Mouse (Mus musculus): ENCODE measurements around the gene Cdk2ap2. TPM values are rescaled to one million over a fixed set of nuclear protein-coding genes. Genes with fewer than 3 reads are reported as not detected.
"Not testable (repeated sequence)": the region's sequence is repeated elsewhere in the genome, so short reads cannot be mapped to it uniquely, and the experiment has no call there.

Cdk2ap2 gene
- polyA plus RNA-seq, 2 experiments from 2014 or later = 372 to 419 TPM

GRCm38 (mm10) chr19:4118350-4118749 lies 21.4 kb downstream of the Cdk2ap2 start:
- no peak for ATAC-seq

- peak; percentile 77 for ATAC-seq
Measured at GRCm38 (mm10) chr19:4119716-4120487, 22.9 kb downstream of the Cdk2ap2 start.

- no peak for ATAC-seq
Measured at GRCm38 (mm10) chr19:4120496-4120895, 23.5 kb downstream of the Cdk2ap2 start.

- peak; percentile 58 for ATAC-seq
Measured at GRCm38 (mm10) chr19:4121097-4121805, 24.3 kb downstream of the Cdk2ap2 start.

- not testable (repeated sequence) for ATAC-seq
Measured at GRCm38 (mm10) chr19:4121896-4122295, 24.9 kb downstream of the Cdk2ap2 start.

- ATAC-seq = no peak
Measured at GRCm38 (mm10) chr19:4122411-4123370, 25.7 kb downstream of the Cdk2ap2 start.

GRCm38 (mm10) chr19:4124432-4124831 lies 27.4 kb downstream of the Cdk2ap2 start:
- ATAC-seq = no peak

GRCm38 (mm10) chr19:4125268-4125667 lies 28.3 kb downstream of the Cdk2ap2 start:
- ATAC-seq = not testable (repeated sequence)

GRCm38 (mm10) chr19:4125741-4126696 lies 29.0 kb downstream of the Cdk2ap2 start, which contains the start of gene Aip:
TSS of gene Aip (minus strand) at chr19:4125858.
- ATAC-seq = peak; percentile 71

- ATAC-seq = no peak
Measured at GRCm38 (mm10) chr19:4126759-4127495, 29.9 kb downstream of the Cdk2ap2 start.

GRCm38 (mm10) chr19:4129462-4129861 lies 32.5 kb downstream of the Cdk2ap2 start:
- no peak for ATAC-seq

- no peak for ATAC-seq
Measured at GRCm38 (mm10) chr19:4130106-4130505, 33.1 kb downstream of the Cdk2ap2 start.

- no peak for ATAC-seq
Measured at GRCm38 (mm10) chr19:4131075-4131474, 34.1 kb downstream of the Cdk2ap2 start.

- ATAC-seq = no peak
Measured at GRCm38 (mm10) chr19:4131768-4132167, 34.8 kb downstream of the Cdk2ap2 start.

- ATAC-seq = no peak
Measured at GRCm38 (mm10) chr19:4134354-4134753, 37.4 kb downstream of the Cdk2ap2 start.

- ATAC-seq = peak; percentile 77
Measured at GRCm38 (mm10) chr19:4135229-4135962, 38.4 kb downstream of the Cdk2ap2 start.

- peak; percentile 75 for ATAC-seq
Measured at GRCm38 (mm10) chr19:4135963-4136345, 39.0 kb downstream of the Cdk2ap2 start.

GRCm38 (mm10) chr19:4136463-4136862 lies 39.5 kb downstream of the Cdk2ap2 start:
- ATAC-seq = no peak

- no peak for ATAC-seq
Measured at GRCm38 (mm10) chr19:4137913-4138312, 40.9 kb downstream of the Cdk2ap2 start.

- ATAC-seq = no peak
Measured at GRCm38 (mm10) chr19:4139446-4139845, 42.5 kb downstream of the Cdk2ap2 start, which contains the start of gene Gpr152. TSS of gene Gpr152 (plus strand) at chr19:4139787.

All from activated CD4-positive, CD25-positive, alpha-beta regulatory T cell, adult 4 months (primary cell).